Mouse (Mus musculus) small intestine, adult 2 months (tissue): ENCODE results near the gene Sept6.

Source experiments
- CTCF ChIP-seq: fragments of 200-500 bp; IDR thresholded peaks from 2 replicates; pipeline ENCODE4 v1.5.1; 2012; ENCODE audit warnings: low read depth, mild to moderate bottlenecking, control low read depth, inconsistent platforms, low read length, moderate library complexity, mixed read lengths; ENCODE audit not compliant: insufficient replicate concordance, insufficient read length; ENCODE audit errors: extremely low read depth
- POLR2A ChIP-seq: fragments of 200-500 bp; IDR thresholded peaks from 2 replicates; pipeline ENCODE4 v1.6.1; 2012; ENCODE audit warnings: low read depth, mild to moderate bottlenecking, control low read depth, inconsistent platforms, low read length, moderate library complexity

GRCm38 (mm10) chrX:36972951-36973471 is 18.6 kb downstream of the Sept6 start:
- TF ChIP-seq CTCF (no peak), POLR2A (no peak)
